Mouse (Mus musculus): ENCODE results near the gene Hist3h2a. TPM values are rescaled to one million over a fixed set of nuclear protein-coding genes. Genes with fewer than 3 reads are reported as not detected.

The Hist3h2a gene
- total RNA-seq, 1 experiment from 2014 or later, result 52.4 TPM

- ATAC-seq (replicated peaks; ENCODE audit: insufficient number of reproducible peaks, low FRiP score, low TSS enrichment, poor library complexity, severe bottlenecking), result no peak
Observed at GRCm38 (mm10) chr11:59002327-59003079, 48.0 kb downstream of the Hist3h2a start.

Other genes with a start within 250 kb of the Hist3h2a start
- not detected in 3 replicates for gene Olfr318, start 230.7 kb upstream of the Hist3h2a start, total RNA-seq (2017)
- not detected in 3 replicates for gene Olfr317, start 215.5 kb upstream of the Hist3h2a start, total RNA-seq (2017)
- gene Olfr316, start 202.0 kb upstream of the Hist3h2a start, total RNA-seq (2017), result not detected in 3 replicates
- not detected in 3 replicates for gene Olfr315, start 181.5 kb upstream of the Hist3h2a start, total RNA-seq (2017)
- not detected in 3 replicates for gene Olfr314, start 171.7 kb upstream of the Hist3h2a start, total RNA-seq (2017)
- gene Fam183b, start 152.7 kb upstream of the Hist3h2a start, total RNA-seq (2017), result not detected in 3 replicates
- gene Olfr313, start 139.7 kb upstream of the Hist3h2a start, total RNA-seq (2017), result not detected in 3 replicates
- gene Olfr312, start 125.4 kb upstream of the Hist3h2a start, total RNA-seq (2017), result not detected in 3 replicates
- gene Olfr311, start 115.4 kb upstream of the Hist3h2a start, total RNA-seq (2017), result not detected in 3 replicates
- gene Gm12258, start 107.5 kb upstream of the Hist3h2a start, total RNA-seq (2017), result 4.3 to 16.7 TPM (median 6.6 TPM) in 3 replicates
- 3.4 to 10.0 TPM (median 3.9 TPM) in 3 replicates for gene 2810021J22Rik, start 87.5 kb upstream of the Hist3h2a start, total RNA-seq (2017)
- 9.4 to 12.8 TPM (median 10.7 TPM) in 3 replicates for gene Zfp39, start 50.5 kb upstream of the Hist3h2a start, total RNA-seq (2017)
- gene Btnl10, start 36.8 kb upstream of the Hist3h2a start, total RNA-seq (2017), result not detected in 3 replicates
- gene Rnf187, start 15.8 kb upstream of the Hist3h2a start, total RNA-seq (2017), result 42.2 to 79.7 TPM (median 47.8 TPM) in 3 replicates
- 1.7 TPM in 2 of 3 replicates, not detected in the other for gene Hist3h2ba, start 5.8 kb upstream of the Hist3h2a start, total RNA-seq (2017)
- 0.29 TPM in 1 of 3 replicates, not detected in the others for gene Trim17, start within 50 bp of the Hist3h2a start, total RNA-seq (2017)
- gene Trim11, start 23.4 kb downstream of the Hist3h2a start, total RNA-seq (2017), result 32.0 to 47.3 TPM (median 32.7 TPM) in 3 replicates
- under 0.01 to 0.58 TPM in 2 of 3 replicates, not detected in the other for gene Obscn, start 181.7 kb downstream of the Hist3h2a start, total RNA-seq (2017)
- 4.1 to 15.4 TPM (median 6.4 TPM) in 3 replicates for gene Iba57, start 209.1 kb downstream of the Hist3h2a start, total RNA-seq (2017)
- gene Gjc2, start 228.5 kb downstream of the Hist3h2a start, total RNA-seq (2017), result not detected in 3 replicates
- 23.1 to 45.9 TPM (median 32.7 TPM) in 3 replicates for gene Guk1, start 237.5 kb downstream of the Hist3h2a start, total RNA-seq (2017)
- 21.2 to 48.1 TPM (median 23.8 TPM) in 3 replicates for gene Mrpl55, start 247.8 kb downstream of the Hist3h2a start, total RNA-seq (2017)

Measured in monocyte, adult 5-6 weeks (primary cell).